Mouse (Mus musculus): Measurements from ENCODE around the gene Olfml2a.

The Olfml2a gene

DNA sequence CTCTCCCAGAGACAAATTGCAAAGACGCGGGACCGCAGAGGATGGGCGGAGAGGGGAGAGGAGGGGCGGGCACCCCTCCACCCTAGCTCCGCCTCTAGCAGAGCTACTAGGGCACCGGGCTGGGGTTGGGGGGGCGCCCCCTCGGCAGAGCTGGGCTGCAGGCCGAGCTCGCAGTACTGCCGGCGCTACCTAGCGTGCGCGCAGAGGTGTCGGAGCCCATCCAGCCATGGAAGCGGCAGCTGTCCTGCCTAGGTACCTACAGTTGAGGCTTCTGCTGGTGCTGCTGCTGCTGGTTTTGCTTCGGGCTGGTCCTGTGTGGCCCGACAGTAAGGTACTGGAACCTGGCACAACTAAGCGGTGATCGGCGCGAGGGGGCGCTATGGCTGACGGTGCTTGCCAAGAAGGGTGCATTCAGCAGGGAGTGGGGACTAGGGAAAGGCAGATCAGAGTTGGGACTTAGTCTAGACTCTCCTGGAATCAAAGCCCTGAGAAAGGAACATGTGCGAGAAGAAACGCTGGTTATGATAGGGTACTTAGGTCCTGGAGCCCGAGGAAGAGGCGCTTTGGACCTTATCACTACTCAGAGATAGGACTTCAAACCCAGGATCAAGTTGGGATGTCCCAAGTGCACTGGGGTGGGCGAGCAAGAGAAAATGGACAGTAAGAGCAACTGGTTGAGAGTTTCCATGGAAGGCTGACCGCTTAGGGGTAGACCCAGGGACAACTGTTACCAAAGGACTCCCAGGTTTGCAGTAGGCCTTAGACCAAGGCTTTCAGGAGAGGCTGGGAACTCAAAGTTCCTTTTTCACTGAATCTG lies at the start of gene Olfml2a:
Gene Olfml2a (plus strand): TSS at position 128 of the 817 bp plus-strand sequence.
- DNase-seq: peak; percentile 55 to 66

DNA sequence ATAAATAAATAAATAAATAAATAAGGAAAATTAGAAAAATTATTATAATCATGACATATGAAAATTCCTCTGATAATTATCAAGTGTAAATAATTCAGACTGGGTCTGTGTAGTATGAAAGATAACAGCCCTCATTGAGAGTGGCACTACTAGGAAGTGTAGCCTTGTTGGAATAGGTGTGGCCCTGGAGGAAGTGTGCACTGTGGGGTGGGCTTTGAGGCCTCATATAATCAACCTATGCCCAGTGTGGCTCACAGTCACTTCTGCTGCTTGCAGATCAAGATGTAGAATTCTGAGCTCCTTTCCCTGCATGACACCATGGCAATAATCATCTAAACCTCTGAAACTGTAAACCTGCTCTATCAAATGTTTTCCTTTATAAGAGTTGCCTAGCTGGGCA lies 28.9 kb upstream of the Olfml2a start:
- DNase-seq: no peak

DNA sequence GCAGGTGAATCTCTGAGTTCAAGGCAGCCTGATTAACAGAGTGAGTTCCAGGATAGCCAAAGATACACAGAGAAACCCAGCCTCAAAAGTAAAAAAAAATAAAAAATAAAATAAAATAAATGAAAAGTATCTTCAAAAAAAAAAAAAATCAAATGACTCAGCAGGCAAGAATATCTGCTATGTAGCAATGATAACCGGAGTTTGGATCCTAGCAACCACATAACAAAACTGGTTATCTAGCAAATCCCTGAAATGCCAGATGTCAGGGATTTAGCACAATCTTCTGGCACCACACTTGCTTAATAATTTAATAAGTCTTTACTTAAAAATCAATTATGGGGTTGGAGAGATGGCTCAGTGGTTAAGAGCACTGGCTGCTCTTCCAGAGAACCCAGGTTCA lies 27.5 kb upstream of the Olfml2a start:
- DNase-seq: no peak

DNA sequence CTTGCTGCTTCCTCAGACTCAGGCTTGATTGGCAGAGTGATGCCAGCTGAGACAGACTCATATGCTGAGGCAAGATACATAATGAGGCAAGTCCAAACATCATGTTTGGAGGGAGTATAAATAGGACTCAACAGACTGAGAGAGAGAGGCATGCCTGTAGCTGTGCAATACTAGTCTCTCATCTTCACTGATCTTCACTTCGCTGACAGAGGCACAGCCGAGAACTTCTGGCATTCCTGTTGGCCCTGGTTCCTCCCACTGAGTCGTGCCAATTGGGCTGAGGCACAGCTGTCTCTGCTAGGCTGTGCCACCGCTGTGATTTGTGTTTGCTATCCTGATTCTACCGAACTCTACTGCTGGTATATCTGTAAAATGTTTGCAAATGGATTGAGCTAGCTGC lies 25.7 kb upstream of the Olfml2a start:
- DNase-seq: no peak

DNA sequence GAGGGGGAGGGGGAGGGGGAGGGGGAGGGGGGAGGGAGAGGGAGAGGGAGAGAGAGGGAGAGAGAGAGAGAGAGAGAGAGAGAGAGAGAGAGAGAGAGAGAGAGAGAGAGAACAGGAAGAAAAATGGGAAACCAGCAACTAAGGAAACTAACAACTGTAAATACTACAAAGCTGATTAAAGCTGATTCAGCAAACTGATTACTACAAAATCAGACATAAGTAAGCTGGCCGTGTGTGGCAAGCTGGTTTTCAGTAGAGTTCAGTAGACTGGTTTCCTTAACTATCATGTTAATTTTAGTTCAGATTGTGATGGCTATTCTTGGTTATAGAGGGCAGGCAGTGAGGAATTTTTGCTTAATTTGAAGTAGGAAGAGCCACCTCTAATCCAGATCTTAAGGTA lies 23.2 kb upstream of the Olfml2a start:
- DNase-seq: no peak

DNA sequence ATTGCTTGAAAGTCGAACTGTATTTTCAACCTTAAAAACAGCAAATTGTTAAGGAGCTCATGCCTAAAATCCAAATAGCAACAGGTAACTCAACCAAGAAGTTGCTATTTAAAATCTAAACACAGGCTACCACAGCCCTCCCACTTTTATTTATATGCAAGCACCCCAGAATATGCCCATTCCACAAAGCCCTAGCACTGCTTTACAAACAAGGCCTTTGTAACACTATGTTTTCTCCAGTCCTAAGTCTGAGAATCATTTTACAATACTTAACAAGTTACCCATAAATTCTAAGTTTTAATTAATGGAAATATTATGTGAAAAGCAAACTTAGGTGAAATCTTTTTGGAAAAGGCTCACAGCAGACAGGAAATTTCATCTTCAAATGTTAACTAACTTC lies 17.3 kb upstream of the Olfml2a start:
- DNase-seq: no peak

DNA sequence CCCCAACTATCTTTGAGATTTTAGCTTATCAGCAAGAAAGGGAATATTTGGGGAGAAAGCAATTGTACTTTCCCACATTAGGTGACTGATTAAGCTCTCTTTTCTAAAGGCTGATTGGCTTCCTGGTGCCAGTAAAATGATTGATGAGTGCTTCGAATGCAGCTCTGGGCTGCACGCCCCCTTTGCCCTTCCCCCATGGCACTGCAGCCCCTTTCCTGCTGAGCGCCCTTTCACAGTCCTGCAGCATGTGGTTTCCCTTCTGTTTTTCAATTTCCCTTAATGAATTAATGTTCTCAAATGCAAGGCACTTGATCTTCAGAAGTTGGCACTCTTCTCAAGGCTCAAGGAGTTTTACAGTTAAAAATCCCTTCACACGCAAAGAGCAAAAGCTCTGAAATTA lies 16.8 kb upstream of the Olfml2a start:
- DNase-seq: no peak

DNA sequence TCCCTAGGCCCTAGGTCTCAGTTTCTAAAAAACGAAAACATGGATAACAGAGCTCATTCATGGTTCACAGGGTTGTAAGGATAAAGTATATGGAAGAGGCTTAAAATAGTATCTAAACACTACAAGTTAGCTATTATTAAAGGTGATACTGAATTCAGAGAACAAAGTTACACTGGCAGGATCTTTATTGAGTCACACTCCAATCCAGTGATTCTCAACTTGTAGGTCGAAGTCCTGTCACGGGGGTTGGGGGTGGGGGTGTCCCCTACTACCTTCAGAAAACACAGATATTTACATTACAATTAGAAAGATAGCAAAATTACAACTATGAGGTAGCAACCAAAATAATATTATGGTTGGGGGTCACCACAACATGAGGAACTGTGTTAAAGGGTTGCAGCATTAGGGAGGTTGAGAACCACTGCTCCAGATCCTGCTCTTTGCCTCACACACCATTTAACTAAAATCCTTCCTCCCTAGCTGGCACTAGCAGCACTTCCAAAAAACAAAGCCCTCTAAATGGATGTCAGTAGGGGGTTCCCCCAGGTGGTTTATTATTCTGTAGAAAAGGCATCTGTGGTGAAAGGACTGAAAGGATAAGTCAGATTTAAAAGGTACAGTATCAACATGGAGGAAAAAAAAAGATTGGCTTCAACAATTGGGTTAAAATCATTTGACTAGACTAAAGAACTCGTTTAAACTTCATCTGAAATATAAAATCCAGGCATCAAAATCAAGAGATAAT lies 14.7 kb upstream of the Olfml2a start:
- no peak for DNase-seq

DNA sequence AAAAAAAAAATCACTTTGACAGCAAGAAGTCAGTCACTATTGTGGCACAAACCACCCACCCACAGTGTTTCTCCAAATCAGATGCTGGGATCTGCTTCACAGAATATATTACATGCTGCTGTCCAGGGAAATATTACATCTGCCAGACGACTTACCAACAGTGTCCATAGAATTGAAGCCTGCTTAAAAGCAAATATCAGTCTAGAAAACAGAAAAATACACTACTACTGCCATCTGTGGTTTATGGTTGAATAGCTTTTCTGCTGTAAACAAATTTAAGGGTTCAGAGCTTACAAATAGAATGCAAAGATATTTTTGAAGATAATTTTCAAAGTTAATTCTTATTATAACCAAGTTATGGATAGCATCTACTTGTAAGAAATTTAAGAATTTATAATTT lies 10.4 kb upstream of the Olfml2a start:
- DNase-seq: no peak

DNA sequence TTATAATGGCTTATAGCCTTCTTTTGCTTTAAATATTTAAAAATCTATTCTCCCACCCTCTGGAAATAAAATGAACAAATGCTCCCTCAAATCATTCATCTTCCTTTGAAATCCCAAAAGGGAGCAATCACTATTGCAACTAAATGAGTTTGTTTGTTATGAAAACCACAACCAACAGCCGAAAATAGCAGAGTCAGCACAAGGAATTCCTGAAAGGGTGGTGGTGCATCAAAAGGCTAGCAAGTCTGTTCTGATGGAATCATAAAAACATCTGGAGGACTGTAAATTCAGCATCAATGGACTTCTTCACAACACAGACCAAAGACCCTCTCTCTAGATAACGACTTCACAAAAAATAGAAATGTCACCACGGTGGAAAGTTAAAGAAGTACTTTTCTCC lies 8.3 kb upstream of the Olfml2a start:
- no peak for DNase-seq

DNA sequence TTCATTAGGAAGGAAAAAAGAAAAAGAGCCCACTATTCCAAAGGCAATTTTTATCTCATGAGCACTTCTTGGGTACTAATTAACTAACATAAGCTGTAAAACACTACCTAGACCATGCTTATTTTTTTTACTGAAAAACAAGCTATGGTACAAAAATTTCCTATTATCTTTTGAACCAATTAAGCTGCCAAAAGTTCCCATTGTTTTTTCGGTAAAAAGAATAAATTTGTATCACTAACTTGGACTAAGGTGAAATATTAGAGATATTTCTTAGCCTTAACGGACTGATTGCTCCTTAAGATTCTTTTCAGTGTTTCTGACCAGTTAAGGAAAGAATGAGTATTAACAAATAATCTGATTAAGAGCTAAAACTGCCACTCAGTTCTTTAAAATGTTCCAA lies 7.9 kb upstream of the Olfml2a start:
- no peak for DNase-seq

DNA sequence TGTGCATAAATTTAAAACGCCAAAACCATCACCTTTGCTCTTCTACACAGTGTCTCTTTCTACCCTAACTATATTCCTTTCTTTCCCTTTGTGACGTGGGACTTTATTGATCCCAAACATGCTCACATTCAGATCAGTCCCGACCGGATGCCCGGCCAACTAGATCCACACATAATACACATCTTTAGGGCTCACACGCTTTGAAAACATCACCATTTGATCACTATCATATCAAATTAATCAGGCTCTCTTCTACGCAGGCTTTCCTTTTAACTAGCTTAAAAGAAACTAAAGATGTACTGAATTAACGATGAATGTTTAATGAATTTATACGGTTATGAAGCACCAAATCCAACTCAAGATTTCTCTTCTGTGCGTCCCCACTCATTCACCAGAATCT lies 7.2 kb upstream of the Olfml2a start:
- DNase-seq: no peak

DNA sequence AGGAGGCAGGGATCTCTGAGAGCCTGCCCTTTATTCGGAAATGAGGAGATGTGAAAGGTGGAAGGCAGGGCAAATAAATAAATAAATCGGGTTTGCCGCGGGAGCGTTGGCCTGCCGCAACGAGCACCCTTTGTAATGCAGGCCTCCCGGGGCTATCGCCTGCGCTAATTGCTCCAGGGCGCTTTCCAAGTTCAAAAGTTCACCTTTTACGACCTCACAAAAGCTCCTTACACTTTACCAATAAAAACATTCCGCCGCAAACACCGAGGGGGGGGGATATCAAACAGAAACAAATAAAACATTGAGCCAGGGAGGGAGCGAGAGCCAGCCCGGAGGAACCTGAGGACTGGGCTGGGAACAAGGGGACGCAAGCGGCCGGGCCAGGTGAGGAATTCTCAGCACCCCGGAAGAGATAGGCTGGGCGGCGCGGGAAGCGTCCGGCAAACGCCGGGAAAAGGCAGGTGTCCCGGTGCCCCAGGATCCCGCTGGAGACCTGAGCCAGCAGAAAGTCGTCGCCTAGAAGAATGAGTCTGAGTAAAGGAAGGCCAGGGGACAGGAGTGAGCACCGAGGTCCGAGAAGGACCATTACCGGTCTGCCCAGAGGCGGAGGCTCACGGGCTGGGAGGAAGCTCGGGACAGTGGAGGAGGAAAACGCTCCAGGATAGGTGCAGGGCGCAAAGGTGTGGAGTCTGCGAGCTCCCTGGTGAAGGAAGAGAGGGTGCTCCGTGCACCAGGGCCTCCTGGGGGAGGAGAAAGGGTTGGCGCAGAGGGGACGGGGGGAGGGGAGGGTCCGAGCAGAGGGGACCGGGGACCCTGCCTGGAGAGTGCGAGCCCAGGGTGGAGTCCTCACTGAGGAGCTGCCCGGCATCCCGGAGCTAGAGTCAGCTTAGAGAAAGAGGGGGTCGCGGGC lies 6.4 kb upstream of the Olfml2a start:
- DNase-seq: peak in 1 of 2 experiments; percentile 38

DNA sequence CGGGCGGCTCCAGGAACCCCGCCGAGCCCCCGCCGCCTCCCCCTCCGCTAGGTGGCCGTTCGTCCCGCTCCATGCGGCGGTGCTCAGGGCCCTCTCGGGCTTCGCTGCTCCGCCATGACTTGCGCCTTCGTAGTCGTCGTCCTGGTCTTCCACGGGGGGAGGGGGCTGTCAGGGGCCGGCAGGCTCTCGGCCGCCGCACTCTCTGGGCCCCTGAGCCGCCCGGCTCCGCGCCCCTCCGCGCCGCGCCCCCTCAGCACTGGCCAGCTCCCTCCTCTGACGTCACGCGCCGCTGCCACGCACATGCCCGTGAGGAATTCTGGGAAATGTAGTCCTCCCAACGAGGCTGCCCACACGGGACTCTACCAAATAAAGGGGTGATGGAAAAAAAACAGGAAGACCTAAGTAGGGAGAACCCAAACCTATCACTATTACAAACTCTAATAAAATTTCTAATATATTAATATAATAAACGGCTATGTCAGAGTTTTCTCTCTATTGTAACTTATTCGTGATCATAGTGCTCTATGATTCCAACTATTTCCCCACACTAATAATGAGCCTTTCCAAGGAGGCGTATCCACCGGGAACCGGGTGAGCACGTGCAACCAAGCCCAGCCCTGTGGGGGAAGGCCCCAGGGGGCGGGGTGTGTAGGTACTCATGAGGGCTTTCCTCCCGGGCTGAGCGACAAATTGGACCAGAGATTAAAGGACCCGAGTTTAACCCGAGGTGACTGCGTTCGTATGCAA lies 5.5 kb upstream of the Olfml2a start:
- DNase-seq: peak; percentile 89 to 90

DNA sequence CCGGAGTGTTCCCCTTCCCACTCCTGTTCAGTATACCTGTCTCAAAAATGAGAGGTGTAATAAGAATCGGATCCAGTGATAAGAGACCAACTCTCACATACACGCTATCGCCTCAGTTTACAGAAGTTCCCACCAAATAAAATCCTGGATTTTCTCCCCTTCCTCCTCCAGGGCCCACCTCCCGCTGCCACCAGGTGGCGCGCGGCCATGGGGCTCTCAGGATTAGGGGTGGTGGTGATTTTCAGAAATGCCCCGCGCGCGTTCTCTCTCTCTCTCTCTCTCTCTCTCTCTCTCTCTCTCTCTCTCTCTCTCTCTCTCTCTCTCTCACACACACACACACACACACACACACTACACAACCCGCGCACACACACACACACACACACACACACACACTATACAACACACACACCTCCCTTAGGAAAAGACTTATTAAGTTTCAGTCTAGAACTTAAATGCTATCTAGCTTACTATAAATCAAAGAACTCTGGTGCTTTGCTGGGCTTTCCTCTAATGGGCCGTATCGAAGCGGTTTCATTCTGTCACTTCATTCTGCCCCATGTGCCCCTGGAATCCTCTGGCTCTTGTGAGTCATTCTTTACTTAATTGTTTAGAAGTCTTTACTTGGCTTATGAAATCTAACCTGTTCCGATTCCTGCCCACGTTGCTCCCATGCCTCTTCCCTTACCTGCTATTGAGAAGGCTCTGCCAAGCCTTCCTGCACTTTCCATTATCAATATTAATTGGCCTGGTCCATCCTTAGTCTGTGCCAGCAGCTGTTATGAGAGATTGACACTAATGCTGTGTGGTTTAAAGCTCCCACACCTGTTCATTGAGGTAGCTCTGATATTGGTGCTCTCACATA lies 4.4 kb upstream of the Olfml2a start, which contains the start of gene Nr6a1:
Gene Nr6a1 (minus strand): TSS at position 574 of the 865 bp plus-strand sequence.
- DNase-seq: peak; percentile 51 to 69

DNA sequence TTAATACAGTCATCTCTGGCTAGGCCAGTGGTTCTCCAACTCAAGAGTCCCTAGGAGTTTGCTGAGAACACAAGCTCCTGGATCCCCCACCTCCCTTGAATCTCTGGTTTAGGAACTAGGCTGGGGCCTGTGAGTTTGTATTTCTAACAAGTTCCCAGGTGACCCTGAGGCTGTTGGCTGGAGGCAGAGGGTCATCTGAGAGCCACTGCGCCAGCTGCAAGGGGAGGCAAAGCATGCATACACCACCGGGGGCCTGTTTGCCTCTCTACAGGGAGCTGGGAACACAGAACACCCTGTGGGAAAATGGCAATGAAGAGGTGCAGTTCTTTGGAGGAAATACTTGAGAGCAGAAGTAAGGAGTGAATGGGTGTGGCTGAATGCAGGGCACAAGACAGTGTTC lies 1.5 kb upstream of the Olfml2a start:
- no peak for DNase-seq

DNA sequence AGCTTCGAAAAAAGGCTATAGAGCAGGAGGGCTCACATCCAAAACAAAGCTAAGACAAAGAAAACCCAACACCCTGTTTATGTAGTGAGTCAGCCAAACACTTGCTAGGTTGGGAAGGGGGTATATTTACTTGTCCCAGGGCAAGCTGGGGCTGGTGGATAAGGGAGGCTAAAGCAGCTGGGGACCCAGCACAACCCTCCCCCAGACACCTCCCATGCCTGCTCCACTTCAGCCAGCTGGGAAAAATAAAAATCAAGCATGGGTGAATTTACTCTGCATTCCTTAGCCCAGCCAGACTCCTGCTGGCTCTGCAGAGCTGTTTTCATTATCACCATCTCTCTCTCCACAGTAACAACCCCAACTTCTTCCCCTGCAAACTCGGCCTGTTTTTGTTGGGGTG lies 2.2 kb downstream of the Olfml2a start:
- DNase-seq: no peak

DNA sequence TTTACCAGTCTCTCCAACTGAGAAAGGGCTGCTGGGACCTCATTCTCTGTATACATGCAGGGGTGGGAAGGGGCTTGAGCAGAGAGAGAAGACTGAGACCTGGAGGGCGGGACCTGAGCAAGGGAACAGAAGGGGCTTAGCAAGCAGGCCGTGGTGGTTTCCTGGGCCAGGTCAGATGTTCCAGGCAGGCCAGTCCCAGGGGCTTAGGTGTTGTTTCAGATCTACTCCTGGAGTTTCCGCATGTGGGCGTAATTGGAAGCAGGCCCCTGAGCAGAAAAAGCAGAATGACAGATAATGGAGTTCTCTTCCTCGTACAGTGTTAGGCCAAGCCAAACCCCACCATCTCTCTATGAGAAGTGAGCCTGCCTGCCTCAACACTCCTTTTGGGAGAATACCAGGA lies 3.2 kb downstream of the Olfml2a start:
- no peak for DNase-seq

DNA sequence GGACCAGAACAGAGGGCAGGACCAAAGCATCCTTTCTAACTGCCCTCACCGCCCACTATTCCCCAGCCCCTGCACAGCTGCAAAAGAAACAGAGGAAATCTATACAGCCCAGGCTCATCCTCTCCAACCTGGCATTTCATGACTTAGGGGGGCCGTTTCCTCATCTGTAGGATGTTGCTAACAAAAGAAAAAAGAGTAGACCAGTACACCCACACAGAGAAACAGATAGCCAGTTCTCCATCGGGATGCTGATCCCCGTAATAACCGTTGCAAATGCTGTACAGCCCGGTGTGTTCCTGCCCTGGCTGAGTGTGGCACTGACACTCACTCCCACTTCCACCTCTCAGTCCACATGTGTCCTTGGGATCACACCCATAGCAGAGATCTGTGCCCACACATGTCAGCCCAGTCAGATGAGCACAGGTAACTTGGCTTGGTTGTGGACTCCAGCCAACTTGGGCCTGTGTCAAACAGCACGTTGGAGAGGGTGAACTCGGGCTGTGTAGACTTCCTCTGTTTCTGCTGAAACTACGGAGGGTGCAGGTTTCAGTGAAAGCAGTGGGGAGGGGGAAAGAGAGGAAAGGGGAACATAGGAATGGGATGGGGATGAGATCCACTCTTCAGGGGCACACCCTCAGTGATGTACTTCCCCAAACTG lies 5.1 kb downstream of the Olfml2a start:
- DNase-seq: no peak

DNA sequence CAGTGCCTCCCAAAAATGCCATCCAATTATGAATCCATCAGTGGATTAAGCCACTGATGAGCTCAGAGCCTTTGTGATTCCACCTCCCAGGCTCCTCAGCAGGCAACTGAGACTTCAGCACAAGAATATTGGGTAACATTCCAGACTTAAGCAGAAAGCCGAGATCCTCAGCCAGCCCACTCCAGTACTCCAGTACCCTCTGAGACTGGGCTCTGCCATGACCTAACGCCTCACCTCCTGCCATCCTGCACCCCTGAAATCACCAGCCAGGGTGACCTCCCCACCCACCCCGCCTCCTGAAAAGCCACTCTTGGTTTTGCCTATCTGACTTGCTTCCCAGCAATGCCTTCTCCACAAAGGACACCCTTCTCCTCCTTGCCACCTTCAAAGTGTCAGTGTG lies 5.6 kb downstream of the Olfml2a start:
- DNase-seq: no peak

DNA sequence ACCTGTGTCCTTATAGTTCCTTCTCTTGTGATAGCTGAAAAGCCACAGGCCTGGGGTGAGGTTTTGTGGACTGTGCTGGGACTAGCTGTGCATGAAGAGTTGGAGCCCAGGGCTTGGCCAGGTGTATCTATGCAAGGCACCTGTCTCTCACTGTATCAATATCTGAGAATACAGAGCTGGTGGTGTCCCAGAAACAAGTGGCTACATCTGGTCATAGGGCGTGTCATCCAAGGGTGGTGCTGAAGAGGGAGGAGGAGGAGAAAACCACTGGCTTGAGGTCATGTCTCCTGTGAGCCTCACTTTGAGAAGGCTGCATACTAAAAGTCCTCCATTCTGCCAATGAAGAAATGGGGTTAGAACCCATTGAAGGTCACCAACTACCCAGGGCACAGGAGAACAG lies 6.2 kb downstream of the Olfml2a start:
- DNase-seq: no peak
